Mouse (Mus musculus): ENCODE measurements at regions not wholly inside any gene's neighbourhood (a gene's known extent, or its start where the extent isn't known, plus 50 kb on each side); places are given as distances from the start of the nearest gene placed in this dataset.

DNA sequence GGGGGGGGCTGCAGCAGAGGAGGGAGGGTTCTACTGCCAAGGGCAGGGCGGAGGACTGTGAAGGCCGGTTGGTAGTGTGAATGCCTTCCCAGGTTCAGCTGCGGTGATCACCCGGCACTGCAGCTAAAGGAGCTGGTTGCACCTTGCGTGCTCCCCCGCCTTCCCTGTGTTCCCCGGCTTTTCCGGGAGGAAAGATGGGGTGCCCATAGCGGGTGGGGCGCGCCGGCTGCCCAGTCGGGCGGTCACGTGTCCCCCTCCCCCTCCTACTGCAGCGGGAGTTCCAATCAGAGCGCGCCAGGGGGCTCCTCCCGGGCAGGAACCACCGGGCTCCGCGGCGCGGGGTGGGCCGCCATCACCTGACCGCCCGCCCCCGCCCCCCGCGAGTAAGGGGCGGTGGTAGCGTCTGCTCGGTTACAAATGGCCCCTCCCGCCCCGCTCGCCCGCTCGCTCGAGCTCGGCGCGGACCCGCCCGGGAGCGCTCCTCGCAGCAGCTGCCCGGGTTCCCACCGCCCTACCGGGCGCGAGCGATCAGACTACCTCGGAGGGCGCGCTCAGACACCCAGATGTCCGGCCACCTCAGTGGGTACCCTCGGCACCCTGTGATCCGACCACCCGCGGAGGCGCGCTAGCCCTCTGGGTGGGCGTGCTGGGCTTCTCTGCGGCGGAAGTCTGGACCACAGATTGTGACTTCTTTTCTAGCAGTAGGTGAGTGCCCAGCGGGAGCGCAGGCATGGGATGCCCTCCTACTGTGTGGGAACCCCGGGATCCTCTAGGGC is 174.9 kb upstream of the Topaz1 start:
- H3K27me3 ChIP-seq (ENCODE audit: control insufficient read depth, insufficient read depth, low read length), result peaks cover 92% of the 10 kb centered on the region
- TF ChIP-seq EP300 (IDR thresholded peaks at IDR 0.05; ENCODE audit: low read depth) (no peak), CTCF (IDR thresholded peaks at IDR 0.05; ENCODE audit: low read depth) (no peak)
- DNase-seq (ENCODE audit: low spot score), result no peak

DNA sequence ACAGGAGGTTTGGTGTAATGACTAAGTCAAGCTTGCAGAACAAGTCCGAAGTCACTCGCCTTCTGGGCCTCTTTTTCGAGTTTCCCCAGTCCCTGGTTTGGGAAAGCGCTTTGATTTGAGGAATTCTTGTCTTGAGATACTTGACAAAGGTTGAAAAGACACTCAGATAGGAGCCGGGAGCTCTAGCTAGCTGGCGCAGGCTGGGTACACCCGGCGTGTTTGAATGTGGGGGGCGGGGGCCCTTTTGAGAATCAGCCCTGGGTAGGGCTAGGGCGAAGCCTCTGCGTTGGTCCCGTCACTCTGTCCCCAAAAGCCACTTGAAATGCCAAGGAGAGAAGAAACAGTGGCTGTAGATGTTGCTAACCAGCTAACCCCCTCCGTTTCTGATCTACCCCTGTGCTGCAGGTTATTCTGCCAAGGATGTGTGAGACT is 174.3 kb upstream of the Topaz1 start:
- Histone ChIP-seq H3K9ac (replicated peaks; ENCODE audit: low read depth, low read length) (no peak overlapping the region), H3K4me1 (ENCODE audit: control insufficient read depth, insufficient read depth) (peaks cover 3% of the 10 kb centered on the region; the same call in 1 of the 2 replicates), H3K36me3 (replicated peaks; ENCODE audit: control insufficient read depth, insufficient read depth, low read length) (no peaks in the 10 kb centered on the region), H3K27me3 (ENCODE audit: control insufficient read depth, insufficient read depth, low read length) (peaks cover 90% of the 10 kb centered on the region), H3K27ac (ENCODE audit: low read depth) (no peak overlapping the region), H3K9me3 (replicated peaks; ENCODE audit: control insufficient read depth, low read length) (no peaks in the 10 kb centered on the region), H3K4me2 (ENCODE audit: low read depth, low read length) (peak overlapping the region; percentile 76), H3K4me3 (ENCODE audit: low read depth, low read length) (peak overlapping the region; percentile 55)
- under 1% methylated on average over 13 of the region's 13 CpGs for WGBS
- DNase-seq (ENCODE audit: low spot score), result no peak
- TF ChIP-seq CTCF (IDR thresholded peaks at IDR 0.05; ENCODE audit: low read depth) (no peak), EP300 (IDR thresholded peaks at IDR 0.05; ENCODE audit: low read depth) (no peak)
- ATAC-seq (ENCODE audit: insufficient read depth, low read depth), result no peak

More for the DNA sequence above, 174.9 kb upstream of the Topaz1 start:
- Histone ChIP-seq H3K4me1 (ENCODE audit: control insufficient read depth, insufficient read depth) (peaks cover 3% of the 10 kb centered on the region; the same call in 1 of the 2 replicates), H3K4me3 (ENCODE audit: low read depth, low read length) (peak overlapping the region; percentile 55), H3K36me3 (replicated peaks; ENCODE audit: control insufficient read depth, insufficient read depth, low read length) (no peaks in the 10 kb centered on the region), H3K9ac (replicated peaks; ENCODE audit: low read depth, low read length) (0 out of 2 replicates have a peak overlapping the region, but pooled peaks have one; percentile 14), H3K27ac (ENCODE audit: low read depth) (no peak overlapping the region), H3K9me3 (replicated peaks; ENCODE audit: control insufficient read depth, low read length) (no peaks in the 10 kb centered on the region), H3K4me2 (ENCODE audit: low read depth, low read length) (peak overlapping the region; percentile 76)
- 0 out of 2 replicates have a peak, but pooled peaks have one; percentile 44 for ATAC-seq (ENCODE audit: insufficient read depth, low read depth)
- WGBS, result 2% methylated on average over 59 of the region's 68 CpGs

DNA sequence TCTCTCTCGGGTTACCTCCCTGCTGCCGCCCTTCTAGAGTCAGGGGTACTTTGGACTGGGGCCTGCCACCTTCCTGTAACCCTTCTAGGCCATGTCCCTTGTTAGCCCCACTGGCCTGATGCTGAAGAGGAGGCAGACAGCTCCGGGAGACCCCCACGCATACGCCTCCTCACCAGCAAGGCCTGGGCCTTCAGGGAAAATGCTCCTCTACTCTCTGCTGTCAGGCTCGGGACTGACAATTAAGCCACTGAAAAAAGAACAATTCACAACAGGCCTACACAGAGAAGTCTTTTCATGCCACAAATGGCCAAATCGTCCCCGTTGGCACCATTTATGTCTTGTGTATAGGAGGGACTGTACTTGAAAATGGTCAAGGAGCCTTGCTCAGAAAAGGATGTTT is 161.9 kb upstream of the Topaz1 start:
- no peaks in the 10 kb centered on the region for H3K4me1 ChIP-seq (ENCODE audit: control insufficient read depth, insufficient read depth)
- DNase-seq (ENCODE audit: low spot score) (no peak), ATAC-seq (ENCODE audit: insufficient read depth, low read depth) (no peak)
- H3K9me3 ChIP-seq (replicated peaks; ENCODE audit: control insufficient read depth, low read length), result no peaks in the 10 kb centered on the region
- no peak overlapping the region for H3K27ac ChIP-seq (ENCODE audit: low read depth)
- H3K36me3 ChIP-seq (replicated peaks; ENCODE audit: control insufficient read depth, insufficient read depth, low read length), result no peaks in the 10 kb centered on the region
- no peak overlapping the region for H3K4me3 ChIP-seq (ENCODE audit: low read depth, low read length)
- H3K9ac ChIP-seq (replicated peaks; ENCODE audit: low read depth, low read length), result no peak overlapping the region
- H3K27me3 ChIP-seq (ENCODE audit: control insufficient read depth, insufficient read depth, low read length), result no peaks in the 10 kb centered on the region
- TF ChIP-seq EP300 (IDR thresholded peaks at IDR 0.05; ENCODE audit: low read depth) (no peak), CTCF (IDR thresholded peaks at IDR 0.05; ENCODE audit: low read depth) (no peak)
- H3K4me2 ChIP-seq (ENCODE audit: low read depth, low read length), result no peak overlapping the region
- 73% methylated on average over 8 of the region's 8 CpGs for WGBS

DNA sequence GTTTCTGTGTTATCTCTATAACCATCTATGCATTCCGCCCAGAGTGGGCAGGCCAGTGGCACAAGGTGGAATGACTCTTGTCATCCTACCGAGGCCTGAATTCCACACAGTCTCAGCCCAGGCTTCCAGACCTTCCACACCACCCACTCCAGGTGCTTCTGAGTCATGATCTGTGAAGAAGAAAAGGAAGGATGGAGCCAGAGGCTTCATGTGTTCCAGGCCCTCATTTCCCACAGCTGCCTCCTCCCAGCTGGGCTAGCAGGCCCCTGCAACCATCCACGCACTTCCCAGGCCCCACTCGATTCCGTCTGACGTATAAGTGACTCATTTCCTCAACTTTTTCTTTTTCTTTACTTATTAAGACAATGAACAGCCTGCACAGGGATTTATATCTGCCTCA is 160.7 kb upstream of the Topaz1 start:
- Histone ChIP-seq H3K27ac (ENCODE audit: low read depth) (no peak overlapping the region), H3K9ac (replicated peaks; ENCODE audit: low read depth, low read length) (no peak overlapping the region), H3K9me3 (replicated peaks; ENCODE audit: control insufficient read depth, low read length) (no peaks in the 10 kb centered on the region), H3K4me3 (ENCODE audit: low read depth, low read length) (no peak overlapping the region), H3K27me3 (ENCODE audit: control insufficient read depth, insufficient read depth, low read length) (no peaks in the 10 kb centered on the region), H3K36me3 (replicated peaks; ENCODE audit: control insufficient read depth, insufficient read depth, low read length) (no peaks in the 10 kb centered on the region), H3K4me2 (ENCODE audit: low read depth, low read length) (no peak overlapping the region), H3K4me1 (ENCODE audit: control insufficient read depth, insufficient read depth) (no peaks in the 10 kb centered on the region)
- ATAC-seq (ENCODE audit: insufficient read depth, low read depth) (no peak), DNase-seq (ENCODE audit: low spot score) (no peak)
- TF ChIP-seq EP300 (IDR thresholded peaks at IDR 0.05; ENCODE audit: low read depth) (no peak), CTCF (IDR thresholded peaks at IDR 0.05; ENCODE audit: low read depth) (no peak)
- 62% methylated on average over 6 of the region's 6 CpGs for WGBS

DNA sequence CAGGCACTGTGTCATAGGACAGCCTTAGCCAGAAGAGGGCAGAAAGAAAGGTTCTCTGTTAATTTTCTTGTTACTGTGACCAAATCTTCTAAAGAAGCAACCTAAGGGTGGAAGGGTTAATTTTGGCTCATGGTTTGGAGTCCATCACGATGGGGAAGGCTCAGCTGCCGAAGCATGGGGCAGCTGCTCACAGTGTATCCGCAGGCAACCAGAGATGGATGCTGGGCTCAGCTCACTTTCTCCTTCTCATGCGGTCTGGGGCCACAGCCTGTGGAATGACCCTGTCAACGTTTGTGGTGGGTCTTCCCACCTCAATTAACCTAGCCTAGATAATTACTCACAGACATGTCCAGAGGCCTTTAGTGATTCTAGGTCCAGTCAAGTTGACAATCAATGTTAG is 160.2 kb upstream of the Topaz1 start:
- WGBS, result 55% methylated on average over 5 of the region's 5 CpGs
- ATAC-seq (ENCODE audit: insufficient read depth, low read depth) (no peak), DNase-seq (ENCODE audit: low spot score) (no peak)
- Histone ChIP-seq H3K9me3 (replicated peaks; ENCODE audit: control insufficient read depth, low read length) (no peaks in the 10 kb centered on the region), H3K4me1 (ENCODE audit: control insufficient read depth, insufficient read depth) (no peaks in the 10 kb centered on the region), H3K4me3 (ENCODE audit: low read depth, low read length) (no peak overlapping the region), H3K4me2 (ENCODE audit: low read depth, low read length) (no peak overlapping the region), H3K27me3 (ENCODE audit: control insufficient read depth, insufficient read depth, low read length) (no peaks in the 10 kb centered on the region), H3K9ac (replicated peaks; ENCODE audit: low read depth, low read length) (no peak overlapping the region), H3K27ac (ENCODE audit: low read depth) (no peak overlapping the region), H3K36me3 (replicated peaks; ENCODE audit: control insufficient read depth, insufficient read depth, low read length) (no peaks in the 10 kb centered on the region)
- TF ChIP-seq EP300 (IDR thresholded peaks at IDR 0.05; ENCODE audit: low read depth), result no peak
- TF ChIP-seq CTCF (IDR thresholded peaks at IDR 0.05; ENCODE audit: low read depth), result no peak

All from heart, postnatal 0 days (tissue).